Mouse (Mus musculus) liver, embryonic 16.5 days (tissue): ENCODE data around the gene Tspyl3. TPM values are rescaled to one million over a fixed set of nuclear protein-coding genes. Genes with fewer than 3 reads are reported as not detected.

Experiments
- ATAC-seq: fragments of 200-750 bp; cut with Nextera tagmentation; 2 replicates; pipeline ENCODE4 v1.8.0; 2017; ENCODE audit warnings: low read depth, mild to moderate bottlenecking, moderate number of reproducible peaks, moderate library complexity
- H3K27ac ChIP-seq: fragments of 300-500 bp; sonication (generic); 2 replicates; pipeline ENCODE4 v1.5.1; 2014; ENCODE audit warnings: mild to moderate bottlenecking, low read length
- H3K27me3 ChIP-seq: fragments of 300-500 bp; sonication (generic); 2 replicates; pipeline ENCODE4 v1.6.1; 2014; ENCODE audit warnings: low read depth, low read length, mixed read lengths; ENCODE audit not compliant: control insufficient read depth, insufficient read depth
- H3K36me3 ChIP-seq: fragments of 300-500 bp; sonication (generic); 2 replicates; pipeline ENCODE4 v1.6.1; 2014; ENCODE audit warnings: mild to moderate bottlenecking; ENCODE audit not compliant: control insufficient read depth, insufficient read depth
- H3K4me1 ChIP-seq: fragments of 300-500 bp; sonication (generic); 2 replicates; pipeline ENCODE4 v1.6.1; 2014; ENCODE audit warnings: low read depth, low read length, mixed read lengths; ENCODE audit not compliant: control insufficient read depth
- H3K4me2 ChIP-seq: fragments of 300-500 bp; sonication (generic); 2 replicates; pipeline ENCODE4 v1.6.1; 2014; ENCODE audit warnings: low read depth, low read length, mixed read lengths
- H3K4me3 ChIP-seq: fragments of 300-500 bp; sonication (generic); 2 replicates; pipeline ENCODE4 v1.5.1; 2014; ENCODE audit warnings: low read depth, mild to moderate bottlenecking, low read length
- H3K9ac ChIP-seq: fragments of 300-500 bp; sonication (generic); 2 replicates; pipeline ENCODE4 v1.6.1; 2014; ENCODE audit warnings: low read depth, low read length
- H3K9me3 ChIP-seq: fragments of 300-500 bp; sonication (generic); replicated peaks from 2 replicates; pipeline ENCODE4 v1.6.1; 2016; ENCODE audit warnings: low read length; ENCODE audit not compliant: control insufficient read depth
- WGBS: fragments of 180-500 bp; shearing (Covaris S2); extraction: QIAGEN DNeasy Blood & Tissue Kit; methylation state at CpG from one replicate; pipeline ENCODE4 v1.1.7; 2014; ENCODE audit not compliant: insufficient replicate concordance; 5-methylcytosine and 5-hydroxymethylcytosine counted together
- polyA plus RNA-seq: library from polyadenylated mRNA; unstranded; fragments of >200 nt; fragmentation: Nextera tagmentation; extraction: Ambion mirVana; gene quantifications from 2 replicates; pipeline ENCODE4 v1.2.1, GENCODE M21; 2015

Tspyl3 gene
- polyA plus RNA-seq, 1 experiment from 2014 or later, result 2.4 TPM

DNA sequence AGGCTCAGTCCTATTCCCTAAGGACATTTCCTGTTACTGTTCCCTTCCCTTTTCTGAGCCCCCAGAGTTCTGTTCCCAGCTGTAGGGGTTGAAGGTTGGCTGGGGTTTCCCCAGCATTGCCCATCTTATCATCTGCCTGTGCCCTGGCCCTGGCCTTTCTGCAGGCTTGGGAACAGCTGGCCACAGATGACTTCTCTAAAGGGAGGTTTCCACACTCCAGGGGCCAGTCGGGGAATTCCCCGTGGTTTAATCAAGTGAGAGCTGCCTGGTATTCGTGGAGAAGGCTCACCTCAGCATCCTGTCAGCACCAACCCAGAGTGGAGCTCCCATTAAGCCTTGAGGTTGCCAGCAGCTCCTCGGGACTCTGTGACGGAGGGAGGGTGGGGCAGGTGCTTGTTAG is 26.8 kb downstream of the Tspyl3 start:
- Histone ChIP-seq H3K4me3 (no peak overlapping the region), H3K9ac (no peak overlapping the region), H3K36me3 (peaks cover 26% of the 10 kb centered on the region), H3K27ac (no peak overlapping the region), H3K9me3 (no peaks in the 10 kb centered on the region), H3K4me2 (no peak overlapping the region), H3K4me1 (peaks cover 4% of the 10 kb centered on the region; the same call in 1 of the 2 replicates), H3K27me3 (no peaks in the 10 kb centered on the region)
- WGBS, result 43% methylated on average over 5 of the region's 5 CpGs
- ATAC-seq, result no peak

DNA sequence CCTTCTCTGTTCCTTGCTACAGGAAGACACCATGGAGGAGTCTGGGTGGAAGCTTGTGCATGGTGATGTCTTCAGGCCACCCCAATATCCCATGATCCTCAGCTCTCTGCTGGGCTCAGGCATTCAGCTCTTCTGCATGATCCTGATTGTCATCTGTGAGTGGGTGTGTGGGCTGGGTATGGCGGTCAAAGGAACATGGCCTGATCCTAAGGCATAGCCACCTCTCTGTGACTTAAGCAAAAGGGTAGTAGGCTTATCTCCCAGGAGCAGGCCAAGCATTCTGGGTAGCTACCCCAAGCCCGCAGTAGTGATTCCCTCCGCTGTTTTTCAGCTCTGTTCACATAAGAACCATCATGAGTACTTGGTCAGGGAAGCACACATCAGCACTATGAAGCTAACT is 31.0 kb downstream of the Tspyl3 start:
- peaks cover 20% of the 10 kb centered on the region for H3K36me3 ChIP-seq
- no peak overlapping the region for H3K4me2 ChIP-seq
- H3K9ac ChIP-seq, result no peak overlapping the region
- H3K4me1 ChIP-seq, result peaks cover 4% of the 10 kb centered on the region; the same call in 1 of the 2 replicates
- no peaks in the 10 kb centered on the region for H3K27me3 ChIP-seq
- 0 out of 2 replicates have a peak, but pooled peaks have one; percentile 24 for ATAC-seq
- WGBS, result 52% methylated on average over 3 of the region's 3 CpGs
- no peak overlapping the region for H3K27ac ChIP-seq
- H3K9me3 ChIP-seq, result no peaks in the 10 kb centered on the region
- no peak overlapping the region for H3K4me3 ChIP-seq

DNA sequence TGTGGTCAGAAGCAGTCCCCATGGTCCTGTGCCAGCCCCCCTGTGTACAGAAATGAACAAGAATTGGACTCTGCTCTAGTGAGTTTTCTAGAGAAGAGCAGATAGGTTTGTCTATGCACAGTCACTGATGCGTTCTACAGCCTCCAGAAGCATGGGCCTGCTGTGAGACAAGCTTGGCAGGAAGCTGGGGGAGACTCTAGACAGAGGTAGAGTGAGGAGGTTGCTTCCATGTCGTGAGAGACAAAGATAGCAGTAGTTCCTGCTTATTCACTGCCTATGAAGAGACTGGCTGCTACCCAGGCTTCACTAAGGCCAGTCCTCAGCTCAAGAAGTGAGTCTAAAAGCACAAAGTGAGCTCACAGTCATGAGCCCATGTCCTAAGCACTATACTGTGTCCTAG is 34.0 kb downstream of the Tspyl3 start:
- H3K4me2 ChIP-seq, result no peak overlapping the region
- WGBS, result 56% methylated on average over 2 of the region's 2 CpGs

DNA sequence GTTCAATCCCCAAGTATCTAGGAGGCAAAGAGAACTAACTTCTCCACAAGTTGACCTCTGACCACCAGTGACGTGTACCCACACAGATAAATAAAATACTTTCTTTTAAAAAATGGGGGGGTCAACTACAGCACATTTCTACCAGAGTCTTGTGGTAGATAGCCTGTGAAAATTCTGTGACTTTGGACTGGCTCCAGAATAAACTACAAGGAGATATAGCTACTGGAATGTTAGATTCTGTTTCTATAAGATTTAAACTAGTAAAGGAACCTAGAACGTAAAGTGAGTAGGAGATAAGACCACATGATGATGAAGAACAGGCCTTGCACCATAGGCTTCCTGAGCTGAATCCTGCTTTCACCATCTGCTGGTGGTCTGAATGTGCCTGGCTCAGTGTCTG is 37.4 kb downstream of the Tspyl3 start:
- no peak for ATAC-seq
- H3K36me3 ChIP-seq, result peaks cover 17% of the 10 kb centered on the region
- no peak overlapping the region for H3K27ac ChIP-seq
- H3K4me2 ChIP-seq, result no peak overlapping the region
- H3K4me1 ChIP-seq, result peaks cover 2% of the 10 kb centered on the region; the same call in 1 of the 2 replicates
- no peaks in the 10 kb centered on the region for H3K9me3 ChIP-seq
- WGBS, result 73% methylated on average over 2 of the region's 2 CpGs
- no peak overlapping the region for H3K4me3 ChIP-seq
- H3K9ac ChIP-seq, result no peak overlapping the region
- no peaks in the 10 kb centered on the region for H3K27me3 ChIP-seq

More for the DNA sequence above, 34.0 kb downstream of the Tspyl3 start:
- Histone ChIP-seq H3K9ac (no peak overlapping the region), H3K36me3 (peaks cover 28% of the 10 kb centered on the region), H3K27me3 (no peaks in the 10 kb centered on the region), H3K4me3 (no peak overlapping the region), H3K4me1 (peaks cover under 1% of the 10 kb centered on the region; the same call in 1 of the 2 replicates), H3K27ac (no peak overlapping the region), H3K9me3 (no peaks in the 10 kb centered on the region)
- ATAC-seq, result no peak

DNA sequence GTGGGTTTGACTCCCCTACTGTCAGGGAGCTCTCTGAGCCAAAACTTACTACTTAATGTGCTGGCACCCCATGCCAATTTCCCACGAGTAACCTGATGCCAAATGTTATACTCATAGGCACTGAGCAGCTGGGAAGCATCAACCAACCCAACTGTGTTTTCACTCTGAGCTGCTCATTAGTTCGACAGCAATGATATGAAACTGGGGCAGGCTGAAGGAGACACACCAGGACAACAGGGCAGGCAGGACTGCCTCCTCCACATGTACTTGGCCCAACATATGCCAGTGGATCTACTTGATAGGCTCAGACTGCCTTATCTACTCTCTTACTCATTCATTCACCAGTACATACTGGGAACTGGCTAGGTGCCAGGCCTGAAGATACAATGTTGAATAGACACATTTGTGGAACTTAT is 39.1 kb downstream of the Tspyl3 start:
- Histone ChIP-seq H3K9me3 (no peaks in the 10 kb centered on the region), H3K36me3 (peaks cover 17% of the 10 kb centered on the region), H3K27ac (no peak overlapping the region), H3K4me3 (no peak overlapping the region), H3K27me3 (no peaks in the 10 kb centered on the region), H3K4me2 (no peak overlapping the region), H3K4me1 (peaks cover 2% of the 10 kb centered on the region; the same call in 1 of the 2 replicates), H3K9ac (no peak overlapping the region)
- ATAC-seq, result peak; percentile 66
- 52% methylated on average over 2 of the region's 2 CpGs for WGBS

DNA sequence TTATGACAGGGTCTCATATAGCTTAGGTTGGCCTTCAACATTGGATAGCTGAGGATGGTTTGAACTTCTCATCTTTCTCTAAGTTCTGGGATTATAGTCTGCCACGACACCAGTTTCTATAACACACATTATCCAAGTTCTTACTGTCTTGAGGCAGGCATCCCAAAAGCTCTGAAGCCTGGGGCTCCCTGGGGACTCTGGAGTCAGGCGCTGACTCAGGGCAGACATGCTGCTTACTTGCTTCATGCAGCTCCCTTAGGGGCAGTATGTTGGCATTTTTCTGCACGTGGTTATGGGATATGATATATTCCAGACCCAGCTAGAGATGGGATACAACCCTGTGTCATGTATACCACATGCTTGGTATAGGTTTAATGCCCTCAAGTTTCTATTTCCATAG is 45.3 kb downstream of the Tspyl3 start:
- ATAC-seq, result no peak
- no peak overlapping the region for H3K27ac ChIP-seq
- H3K4me2 ChIP-seq, result no peak overlapping the region
- no peak overlapping the region for H3K9ac ChIP-seq
- WGBS, result 80% methylated on average over 3 of the region's 3 CpGs
- H3K9me3 ChIP-seq, result no peaks in the 10 kb centered on the region
- no peaks in the 10 kb centered on the region for H3K27me3 ChIP-seq
- H3K4me3 ChIP-seq, result no peak overlapping the region
- H3K4me1 ChIP-seq, result peaks cover 6% of the 10 kb centered on the region
- H3K36me3 ChIP-seq, result peaks cover 5% of the 10 kb centered on the region; the same call in 1 of the 2 replicates

DNA sequence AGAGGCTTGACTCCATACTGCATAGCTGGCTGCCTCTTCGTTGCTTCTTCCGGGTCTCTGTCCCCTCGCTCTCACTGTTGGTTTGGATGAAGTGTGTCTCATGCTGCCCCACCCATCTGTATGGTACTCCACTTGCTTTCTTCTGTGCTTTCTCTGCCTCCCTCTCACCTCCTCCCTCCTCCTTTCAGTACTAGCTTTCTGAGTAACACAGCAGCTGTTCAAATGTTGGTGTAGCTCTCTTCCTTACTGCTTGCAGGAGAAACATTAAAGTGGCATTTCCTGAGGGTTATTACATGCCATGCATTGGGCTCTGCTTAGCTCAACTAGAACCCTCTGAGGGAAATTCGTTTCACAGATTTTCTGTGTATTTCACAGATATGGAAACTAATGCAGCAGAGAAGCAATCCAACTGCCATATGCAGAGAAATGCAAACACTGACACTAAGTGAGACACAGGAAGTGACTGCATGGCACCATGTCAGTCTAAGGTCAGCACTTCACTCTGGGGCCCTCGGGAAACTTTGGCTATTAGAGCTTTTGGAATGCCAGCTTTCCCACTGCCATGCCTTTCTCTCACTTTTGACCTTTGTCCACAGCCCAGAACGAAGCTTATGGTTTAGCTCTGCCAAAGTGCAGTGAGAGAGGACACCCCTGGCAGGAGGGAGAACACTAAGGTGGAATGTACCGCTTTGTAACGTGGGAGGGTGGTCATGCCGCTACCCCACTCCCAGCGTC is 45.9 kb downstream of the Tspyl3 start:
- no peak for ATAC-seq
- peaks cover 4% of the 10 kb centered on the region; the same call in 1 of the 2 replicates for H3K36me3 ChIP-seq
- WGBS, result 75% methylated on average over 10 of the region's 10 CpGs
- H3K27ac ChIP-seq, result no peak overlapping the region
- H3K4me1 ChIP-seq, result peaks cover 6% of the 10 kb centered on the region
- H3K9me3 ChIP-seq, result no peaks in the 10 kb centered on the region
- H3K27me3 ChIP-seq, result no peaks in the 10 kb centered on the region
- H3K9ac ChIP-seq, result no peak overlapping the region
- no peak overlapping the region for H3K4me2 ChIP-seq
- H3K4me3 ChIP-seq, result no peak overlapping the region

DNA sequence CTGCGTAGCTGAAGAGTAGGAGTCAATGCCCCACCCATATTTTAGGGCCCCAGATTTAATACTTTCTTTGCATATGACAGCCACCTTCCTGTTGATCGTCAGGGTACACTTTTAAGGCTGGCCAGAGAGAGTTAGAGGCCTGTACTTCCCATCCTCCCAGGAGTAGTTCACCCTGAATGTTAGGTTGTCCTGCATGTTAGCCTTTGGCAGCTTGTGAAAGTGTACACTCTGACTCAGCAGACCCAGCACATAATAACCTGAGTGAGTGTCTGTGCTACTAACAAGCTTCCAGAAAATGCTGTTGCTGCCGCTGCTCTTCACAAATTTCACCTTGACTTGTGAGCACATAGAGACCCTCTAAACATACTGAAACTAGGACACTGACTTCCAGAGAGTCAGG is 48.1 kb downstream of the Tspyl3 start:
- no peak for ATAC-seq
- H3K27me3 ChIP-seq, result no peaks in the 10 kb centered on the region
- no peaks in the 10 kb centered on the region for H3K9me3 ChIP-seq
- H3K27ac ChIP-seq, result no peak overlapping the region
- H3K4me2 ChIP-seq, result no peak overlapping the region
- peaks cover 6% of the 10 kb centered on the region for H3K4me1 ChIP-seq
- H3K9ac ChIP-seq, result no peak overlapping the region
- no peak overlapping the region for H3K4me3 ChIP-seq
- WGBS, result 74% methylated on average over 3 of the region's 3 CpGs
- H3K36me3 ChIP-seq, result no peaks in the 10 kb centered on the region; the same call in 1 of the 2 replicates

DNA sequence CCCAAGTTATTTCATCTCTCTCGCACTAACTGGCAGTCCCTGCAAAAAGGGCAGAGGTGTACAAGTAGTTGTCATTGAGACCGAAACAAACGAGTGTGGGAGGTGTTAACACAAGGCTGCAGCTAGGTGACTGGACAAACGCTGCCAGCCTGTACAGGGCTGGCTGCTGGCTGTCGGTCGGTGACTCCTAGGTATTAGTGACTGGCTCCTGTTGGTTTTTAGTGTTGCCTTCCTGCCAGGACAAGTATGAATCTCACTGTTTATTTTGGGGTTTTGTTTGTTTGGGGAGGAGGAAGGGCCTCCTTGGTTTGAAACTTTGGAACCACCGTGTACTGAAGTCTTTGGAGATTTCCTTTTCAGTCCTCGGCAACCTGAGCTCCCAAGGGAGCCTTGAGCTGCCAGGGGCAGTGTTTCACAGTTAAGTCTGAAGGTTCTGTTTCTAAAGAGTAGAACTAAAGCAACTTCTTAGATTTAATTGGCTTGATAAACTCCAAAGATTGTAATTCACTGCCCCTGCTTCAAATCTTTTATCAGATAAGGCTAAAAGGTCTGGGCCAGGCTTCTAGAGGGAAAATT is 49.2 kb downstream of the Tspyl3 start:
- Histone ChIP-seq H3K9ac (no peak overlapping the region), H3K27ac (no peak overlapping the region), H3K4me3 (no peak overlapping the region), H3K4me2 (no peak overlapping the region), H3K4me1 (peaks cover 13% of the 10 kb centered on the region), H3K9me3 (no peaks in the 10 kb centered on the region), H3K27me3 (no peaks in the 10 kb centered on the region), H3K36me3 (no peaks in the 10 kb centered on the region)
- no peak for ATAC-seq
- WGBS, result 73% methylated on average over 8 of the region's 8 CpGs
